Mouse (Mus musculus) forelimb bud, embryonic 11.5 days (tissue): ENCODE results near the gene Jmy.
A peak's percentile ranks its signal among the peaks of the same experiment; 100 is the strongest.
"Not testable (repeated sequence)": the region's sequence is repeated elsewhere in the genome, so short reads cannot be mapped to it uniquely, and the experiment has no call there.

ENCODE experiments used
- DNase-seq: peaks from one replicate; pipeline ENCODE4 v3.0.0-alpha.2; 2012; ENCODE audit warnings: low read depth, low spot score

Jmy gene

GRCm38 (mm10) chr13:93499167-93499972 lies at the start of gene Jmy:
Gene Jmy, minus strand, starts transcription at chr13:93499808.
- peak; percentile 85 for DNase-seq

- DNase-seq: no peak
Observed at GRCm38 (mm10) chr13:93547641-93548040, 48.0 kb upstream of the Jmy start.

GRCm38 (mm10) chr13:93546011-93546410 lies 46.4 kb upstream of the Jmy start:
- no peak for DNase-seq

GRCm38 (mm10) chr13:93544274-93544673 lies 44.7 kb upstream of the Jmy start:
- DNase-seq: no peak

- DNase-seq: no peak
Observed at GRCm38 (mm10) chr13:93539311-93539710, 39.7 kb upstream of the Jmy start.

GRCm38 (mm10) chr13:93518753-93519319 lies 19.2 kb upstream of the Jmy start:
- peak; percentile 52 for DNase-seq

GRCm38 (mm10) chr13:93517223-93517622 lies 17.6 kb upstream of the Jmy start:
- DNase-seq: no peak

GRCm38 (mm10) chr13:93514000-93514795 lies 14.6 kb upstream of the Jmy start:
- DNase-seq: no peak

GRCm38 (mm10) chr13:93510447-93511180 lies 11.0 kb upstream of the Jmy start:
- DNase-seq: no peak

- DNase-seq: not testable (repeated sequence)
Observed at GRCm38 (mm10) chr13:93506920-93507319, 7.3 kb upstream of the Jmy start.

GRCm38 (mm10) chr13:93501724-93502123 lies 2.1 kb upstream of the Jmy start:
- no peak for DNase-seq

- DNase-seq: no peak
Observed at GRCm38 (mm10) chr13:93499973-93500633, 495 bp upstream of the Jmy start.

- DNase-seq: no peak
Observed at GRCm38 (mm10) chr13:93498211-93499166, 1.1 kb downstream of the Jmy start.

GRCm38 (mm10) chr13:93496977-93497376 lies 2.6 kb downstream of the Jmy start:
- no peak for DNase-seq

- DNase-seq: no peak
Observed at GRCm38 (mm10) chr13:93488510-93488909, 11.1 kb downstream of the Jmy start.

GRCm38 (mm10) chr13:93487734-93488133 lies 11.9 kb downstream of the Jmy start:
- no peak for DNase-seq

- DNase-seq: no peak
Observed at GRCm38 (mm10) chr13:93484276-93484675, 15.3 kb downstream of the Jmy start.

- DNase-seq: no peak
Observed at GRCm38 (mm10) chr13:93481110-93481509, 18.5 kb downstream of the Jmy start.

- no peak for DNase-seq
Observed at GRCm38 (mm10) chr13:93478344-93478743, 21.3 kb downstream of the Jmy start.

GRCm38 (mm10) chr13:93468355-93468754 lies 31.3 kb downstream of the Jmy start:
- no peak for DNase-seq
